Mouse (Mus musculus) heart, embryonic 16.5 days (tissue): ENCODE results near the gene Nt5c3b. TPM values are rescaled to one million over a fixed set of nuclear protein-coding genes. Genes with fewer than 3 reads are reported as not detected.

Source experiments
- ATAC-seq: fragments of 200-750 bp; cut with Nextera tagmentation; replicated peaks from 2 replicates; pipeline ENCODE4 v1.8.0; 2017; ENCODE audit warnings: moderate number of reproducible peaks; ENCODE audit not compliant: insufficient read depth, low FRiP score; ENCODE audit errors: extremely low read depth
- H3K27ac ChIP-seq: fragments of 300-500 bp; sonication (generic); 2 replicates; pipeline ENCODE4 v1.5.1; 2014; ENCODE audit warnings: mild to moderate bottlenecking, low read length, control low read depth, moderate library complexity
- H3K27me3 ChIP-seq: fragments of 300-500 bp; sonication (generic); 2 replicates; pipeline ENCODE4 v1.6.1; 2014; ENCODE audit warnings: low read length, mixed read lengths; ENCODE audit not compliant: control insufficient read depth, insufficient read depth
- H3K36me3 ChIP-seq: fragments of 300-500 bp; sonication (generic); 2 replicates; pipeline ENCODE4 v1.6.1; 2014; ENCODE audit not compliant: control insufficient read depth, insufficient read depth
- H3K4me1 ChIP-seq: fragments of 300-500 bp; sonication (generic); 2 replicates; pipeline ENCODE4 v1.6.1; 2014; ENCODE audit warnings: low read length, mixed read lengths; ENCODE audit not compliant: control insufficient read depth, insufficient read depth
- H3K4me2 ChIP-seq: fragments of 300-500 bp; sonication (generic); 2 replicates; pipeline ENCODE4 v1.6.1; 2014; ENCODE audit warnings: low read depth, mild to moderate bottlenecking, control low read depth, low read length
- H3K4me3 ChIP-seq: fragments of 300-500 bp; sonication (generic); 2 replicates; pipeline ENCODE4 v1.5.1; 2014; ENCODE audit warnings: mild to moderate bottlenecking, control low read depth, low read length
- H3K9ac ChIP-seq: fragments of 300-500 bp; sonication (generic); 2 replicates; pipeline ENCODE4 v1.6.1; 2014; ENCODE audit warnings: low read length, control low read depth
- H3K9me3 ChIP-seq: fragments of 300-500 bp; sonication (generic); replicated peaks from 2 replicates; pipeline ENCODE4 v1.6.1; 2016; ENCODE audit warnings: low read length; ENCODE audit not compliant: control insufficient read depth
- WGBS: fragments of 180-500 bp; shearing (Covaris S2); extraction: QIAGEN DNeasy Blood & Tissue Kit; methylation state at CpG from one replicate; pipeline ENCODE4 v1.1.7; 2014; 5-methylcytosine and 5-hydroxymethylcytosine counted together
- polyA plus RNA-seq: library from polyadenylated mRNA; unstranded; fragments of >200 nt; fragmentation: Nextera tagmentation; extraction: Ambion mirVana; gene quantifications from 2 replicates; pipeline ENCODE4 v1.2.1, GENCODE M21; 2015

Nt5c3b gene
- polyA plus RNA-seq, 1 experiment from 2014 or later, result 110 TPM

GRCm38 (mm10) chr11:100385016-100385415 is 56.6 kb downstream of the Nt5c3b start:
- Histone ChIP-seq H3K9me3 (no peaks in the 10 kb centered on the region), H3K4me3 (no peak overlapping the region), H3K4me1 (peaks cover 37% of the 10 kb centered on the region), H3K36me3 (peaks cover 49% of the 10 kb centered on the region), H3K4me2 (no peak overlapping the region), H3K9ac (no peak overlapping the region), H3K27ac (no peak overlapping the region), H3K27me3 (no peaks in the 10 kb centered on the region)
- no peak for ATAC-seq
- 86% methylated on average over 3 of the region's 3 CpGs for WGBS

GRCm38 (mm10) chr11:100382682-100383081 is 58.9 kb downstream of the Nt5c3b start:
- Histone ChIP-seq H3K27me3 (no peaks in the 10 kb centered on the region), H3K9me3 (no peaks in the 10 kb centered on the region), H3K4me2 (no peak overlapping the region), H3K36me3 (peaks cover 69% of the 10 kb centered on the region), H3K4me3 (no peak overlapping the region), H3K4me1 (peaks cover 13% of the 10 kb centered on the region), H3K27ac (no peak overlapping the region), H3K9ac (no peak overlapping the region)
- ATAC-seq, result no peak
- 79% methylated on average over 6 of the region's 6 CpGs for WGBS

GRCm38 (mm10) chr11:100379311-100379710 is 62.3 kb downstream of the Nt5c3b start:
- Histone ChIP-seq H3K36me3 (peaks cover 75% of the 10 kb centered on the region), H3K27me3 (no peaks in the 10 kb centered on the region), H3K4me3 (no peak overlapping the region), H3K4me1 (no peaks in the 10 kb centered on the region), H3K9me3 (no peaks in the 10 kb centered on the region), H3K27ac (no peak overlapping the region), H3K9ac (no peak overlapping the region), H3K4me2 (no peak overlapping the region)
- WGBS, result 78% methylated on average over 4 of the region's 4 CpGs
- ATAC-seq, result no peak

GRCm38 (mm10) chr11:100378446-100378845 is 63.2 kb downstream of the Nt5c3b start:
- Histone ChIP-seq H3K9ac (no peak overlapping the region), H3K4me1 (no peaks in the 10 kb centered on the region), H3K36me3 (peaks cover 78% of the 10 kb centered on the region), H3K27ac (no peak overlapping the region), H3K27me3 (no peaks in the 10 kb centered on the region), H3K9me3 (no peaks in the 10 kb centered on the region), H3K4me3 (no peak overlapping the region), H3K4me2 (no peak overlapping the region)
- ATAC-seq, result no peak
- 92% methylated on average over 5 of the region's 5 CpGs for WGBS

- Histone ChIP-seq H3K9me3 (no peaks in the 10 kb centered on the region), H3K27ac (no peak overlapping the region), H3K4me2 (no peak overlapping the region), H3K9ac (no peak overlapping the region), H3K27me3 (no peaks in the 10 kb centered on the region), H3K36me3 (peaks cover 79% of the 10 kb centered on the region), H3K4me3 (no peak overlapping the region), H3K4me1 (no peaks in the 10 kb centered on the region)
- no peak for ATAC-seq
- WGBS, result 96% methylated on average over 14 of the region's 14 CpGs
Measured at GRCm38 (mm10) chr11:100377989-100378388, 63.6 kb downstream of the Nt5c3b start.

GRCm38 (mm10) chr11:100376746-100377389 is 64.7 kb downstream of the Nt5c3b start:
- Histone ChIP-seq H3K27me3 (no peaks in the 10 kb centered on the region), H3K9me3 (no peaks in the 10 kb centered on the region), H3K36me3 (peaks cover 79% of the 10 kb centered on the region), H3K4me2 (no peak overlapping the region), H3K4me3 (no peak overlapping the region), H3K4me1 (no peaks in the 10 kb centered on the region), H3K27ac (no peak overlapping the region), H3K9ac (no peak overlapping the region)
- ATAC-seq, result no peak
- WGBS, result 89% methylated on average over 21 of the region's 21 CpGs

- peaks cover 81% of the 10 kb centered on the region for H3K36me3 ChIP-seq
- no peak overlapping the region for H3K9ac ChIP-seq
- 64% methylated on average over 4 of the region's 4 CpGs for WGBS
- no peak overlapping the region for H3K27ac ChIP-seq
- no peak for ATAC-seq
- no peak overlapping the region for H3K4me3 ChIP-seq
- no peaks in the 10 kb centered on the region for H3K4me1 ChIP-seq
- no peaks in the 10 kb centered on the region for H3K9me3 ChIP-seq
- H3K4me2 ChIP-seq, result no peak overlapping the region
- H3K27me3 ChIP-seq, result no peaks in the 10 kb centered on the region
Measured at GRCm38 (mm10) chr11:100376005-100376404, 65.6 kb downstream of the Nt5c3b start.

GRCm38 (mm10) chr11:100375127-100375526 is 66.5 kb downstream of the Nt5c3b start:
- H3K4me1 ChIP-seq, result no peaks in the 10 kb centered on the region
- no peak for ATAC-seq
- no peaks in the 10 kb centered on the region for H3K27me3 ChIP-seq
- no peak overlapping the region for H3K4me3 ChIP-seq
- H3K36me3 ChIP-seq, result peaks cover 81% of the 10 kb centered on the region
- 89% methylated on average over 9 of the region's 9 CpGs for WGBS
- H3K27ac ChIP-seq, result no peak overlapping the region
- H3K9me3 ChIP-seq, result no peaks in the 10 kb centered on the region
- H3K4me2 ChIP-seq, result no peak overlapping the region
- H3K9ac ChIP-seq, result no peak overlapping the region
